Mouse (Mus musculus) gastrocnemius, postnatal 25 days (tissue): ENCODE results near the gene Fgfr2. TPM values are rescaled to one million over a fixed set of nuclear protein-coding genes. Genes with fewer than 3 reads are reported as not detected.
A peak's percentile ranks its signal among the peaks of the same experiment; 100 is the strongest.

Experiments
- DNase-seq: peaks from one replicate; pipeline ENCODE4 v3.0.0; 2022
- total RNA-seq, 2 experiments: library from RNA; stranded (reverse); gene quantifications; 1 replicate in 1 of 2; 2 replicates in 1 of 2; pipeline ENCODE4 v1.2.3; 2021

The Fgfr2 gene
- total RNA-seq, 2 experiments from 2014 or later, result 0.33 to 0.96 TPM

GRCm38 (mm10) chr7:130368827-130369641 is 2754.1 kb downstream of the Fgfr2 start:
- DNase-seq, result no peak

GRCm38 (mm10) chr7:130368036-130368826 is 2754.9 kb downstream of the Fgfr2 start:
- DNase-seq, result no peak

GRCm38 (mm10) chr7:130367222-130368035 is 2755.7 kb downstream of the Fgfr2 start:
- DNase-seq, result no peak

- no peak for DNase-seq
These were observed 2757.4 kb downstream of the Fgfr2 start for GRCm38 (mm10) chr7:130365711-130366110.

- no peak for DNase-seq
These were observed 2782.6 kb downstream of the Fgfr2 start for GRCm38 (mm10) chr7:130340412-130341152.

GRCm38 (mm10) chr7:130337601-130338000 is 2785.5 kb downstream of the Fgfr2 start:
- no peak for DNase-seq

- no peak for DNase-seq
These were observed 2787.6 kb downstream of the Fgfr2 start for GRCm38 (mm10) chr7:130335440-130336051.

GRCm38 (mm10) chr7:130332515-130333220 is 2790.5 kb downstream of the Fgfr2 start:
- no peak for DNase-seq

GRCm38 (mm10) chr7:130327603-130328365 is 2795.4 kb downstream of the Fgfr2 start:
- DNase-seq, result no peak

GRCm38 (mm10) chr7:130325983-130326433 is 2797.1 kb downstream of the Fgfr2 start:
- no peak for DNase-seq

- no peak for DNase-seq
These were observed 2798.3 kb downstream of the Fgfr2 start for GRCm38 (mm10) chr7:130324716-130325401.

GRCm38 (mm10) chr7:130323766-130324165 is 2799.4 kb downstream of the Fgfr2 start:
- DNase-seq, result no peak

- DNase-seq, result peak; percentile 64
These were observed 2803.2 kb downstream of the Fgfr2 start for GRCm38 (mm10) chr7:130319799-130320556.

GRCm38 (mm10) chr7:130316294-130316693 is 2806.9 kb downstream of the Fgfr2 start:
- DNase-seq, result no peak

- DNase-seq, result no peak
These were observed 2807.9 kb downstream of the Fgfr2 start for GRCm38 (mm10) chr7:130315221-130315620.

- DNase-seq, result no peak
These were observed 2808.5 kb downstream of the Fgfr2 start for GRCm38 (mm10) chr7:130314658-130315057.

- no peak for DNase-seq
These were observed 2811.8 kb downstream of the Fgfr2 start for GRCm38 (mm10) chr7:130311362-130311761.

GRCm38 (mm10) chr7:130309180-130309579 is 2814.0 kb downstream of the Fgfr2 start:
- no peak for DNase-seq
